Comparison of ENCODE assay signal across 21 mouse cellular contexts in genomic region chr1:115134298-115134697, GRCm38 (mm10).
"Had no signal": no experiment of that assay in that cellular context is flagged by ENCODE, and none has a peak within 500 bp of the region (broad histone marks: within the 10 kb centered on the region; RNA-seq: fewer than 3 reads in every experiment).

No protein-coding gene starts in this region.

- ATAC-seq: intestine, postnatal 0 days; liver, postnatal 0 days; midbrain, embryonic 15.5 days had no signal

- H3K9ac ChIP-seq: kidney, embryonic 15.5 days; limb, embryonic 12.5 days; limb, embryonic 15.5 days; liver, embryonic 14.5 days; liver, postnatal 0 days; lung, embryonic 15.5 days; midbrain, embryonic 15.5 days; neural tube, embryonic 12.5 days; neural tube, embryonic 15.5 days had no signal

- H3K27me3 ChIP-seq: kidney, embryonic 15.5 days; limb, embryonic 12.5 days; limb, embryonic 15.5 days; lung, embryonic 15.5 days; midbrain, embryonic 15.5 days; neural tube, embryonic 12.5 days; neural tube, embryonic 15.5 days had no signal

- H3K9me3 ChIP-seq: kidney, embryonic 15.5 days; limb, embryonic 12.5 days; limb, embryonic 15.5 days; lung, embryonic 15.5 days; midbrain, embryonic 15.5 days; neural tube, embryonic 12.5 days; neural tube, embryonic 15.5 days had no signal

- H3K4me2 ChIP-seq: kidney, embryonic 15.5 days; limb, embryonic 12.5 days; limb, embryonic 15.5 days; liver, embryonic 11.5 days; lung, embryonic 15.5 days; midbrain, embryonic 11.5 days; midbrain, embryonic 15.5 days; neural tube, embryonic 12.5 days; neural tube, embryonic 15.5 days had no signal

- DNase-seq: kidney, adult 8-10 months; kidney, postnatal 10 days; kidney, postnatal 36 days; left cerebral cortex, postnatal 4 days; liver, postnatal 0 days; lung, postnatal 14 days; lung, postnatal 4 days; retina, postnatal 1 day; thymus, adult 2 months; thymus, postnatal 14 days had no signal

- H3K36me3 ChIP-seq: kidney, embryonic 15.5 days; limb, embryonic 12.5 days; limb, embryonic 15.5 days; lung, embryonic 15.5 days; midbrain, embryonic 15.5 days; neural tube, embryonic 12.5 days; neural tube, embryonic 15.5 days had no signal

- H3K4me1 ChIP-seq: kidney, embryonic 15.5 days; limb, embryonic 12.5 days; limb, embryonic 15.5 days; lung, embryonic 15.5 days; midbrain, embryonic 15.5 days; neural tube, embryonic 12.5 days; neural tube, embryonic 15.5 days had no signal

- H3K27ac ChIP-seq: kidney, embryonic 15.5 days; limb, embryonic 12.5 days; limb, embryonic 15.5 days; liver, embryonic 14.5 days; lung, embryonic 15.5 days; midbrain, embryonic 15.5 days; neural tube, embryonic 12.5 days; neural tube, embryonic 15.5 days had no signal

- H3K4me3 ChIP-seq: kidney, embryonic 15.5 days; limb, embryonic 12.5 days; limb, embryonic 15.5 days; lung, embryonic 15.5 days; midbrain, embryonic 15.5 days; neural tube, embryonic 12.5 days; neural tube, embryonic 15.5 days had no signal
